In the genomic region with DNA sequence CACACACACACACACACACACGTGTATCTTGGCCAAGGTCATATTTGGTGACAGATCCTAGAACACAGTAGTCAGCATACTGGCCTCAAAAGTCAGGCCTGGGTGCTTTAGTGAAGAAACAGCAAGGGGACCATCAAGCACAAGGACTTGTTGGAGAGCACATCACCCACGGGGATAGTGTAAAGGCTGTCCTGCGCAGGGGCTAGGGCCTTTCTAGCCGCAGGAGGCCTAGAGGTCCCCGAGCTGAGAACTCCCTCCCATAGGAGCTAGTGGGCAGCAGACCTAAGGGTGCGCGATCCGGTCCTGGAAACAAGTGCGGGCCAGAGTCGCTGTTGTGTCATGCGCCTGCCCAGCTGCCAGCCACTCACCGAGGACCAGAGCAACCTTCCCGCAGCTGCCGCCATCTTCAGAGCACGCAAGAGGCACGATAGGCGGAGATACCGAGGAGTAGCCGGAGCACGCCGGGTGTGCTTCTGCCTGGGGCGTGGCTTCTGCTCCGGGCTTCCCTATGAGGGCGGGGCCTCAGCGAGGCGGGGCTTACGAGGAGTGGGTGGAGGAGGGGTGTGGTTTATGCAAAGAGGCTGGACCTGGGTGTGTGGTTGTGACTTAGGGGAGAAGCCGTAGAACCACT, we compare ENCODE assay signal across 7 mouse cellular contexts. TPM values are rescaled to one million over a fixed set of nuclear protein-coding genes. Genes with fewer than 3 reads are reported as not detected.
A peak's percentile ranks its signal among the peaks of the same experiment; 100 is the strongest.
DNase-seq lines count a peak whose midpoint lies in the region; ATAC-seq lines count a peak whose summit lies in the region.

A gene (minus strand): TSS at position 493 of the 631 bp plus-strand sequence.

- H3K4me1 ChIP-seq in intestine, embryonic 15.5 days (replicated peaks) = no peaks in the 10 kb centered on the region
- H3K4me1 ChIP-seq in midbrain, embryonic 10.5 days = peaks cover 29% of the 10 kb centered on the region

- H3K9ac ChIP-seq in intestine, embryonic 15.5 days = peak within 1 kb of the TSS; percentile 61

- peak within 1 kb of the TSS; percentile 68 for H3K4me2 ChIP-seq in intestine, embryonic 15.5 days (replicated peaks)

- intact Hi-C loops in gastrocnemius, postnatal 36 days (cut with DNase I) = no loop called here
- intact Hi-C loops in left cerebral cortex, postnatal 25 days (cut with DNase I) = no loop called here

- WGBS in intestine, embryonic 15.5 days = under 1% methylated on average over 28 of the region's 28 CpGs
- under 1% methylated on average over 28 of the region's 28 CpGs for WGBS in midbrain, embryonic 10.5 days

- no peaks in the 10 kb centered on the region for H3K9me3 ChIP-seq in intestine, embryonic 15.5 days
- no peaks in the 10 kb centered on the region for H3K9me3 ChIP-seq in midbrain, embryonic 10.5 days (replicated peaks)

- H3K27me3 ChIP-seq in intestine, embryonic 15.5 days (replicated peaks) = no peaks in the 10 kb centered on the region
- no peaks in the 10 kb centered on the region for H3K27me3 ChIP-seq in midbrain, embryonic 10.5 days (ENCODE audit: low read depth, poor library complexity, severe bottlenecking)

- DNase-seq in adrenal gland, adult 18-20 months (ENCODE audit: low spot score in 2 of 2) = peak; percentile 95 to 96
- DNase-seq in embryo, embryonic 11 days = peak; percentile 97
- peak; percentile 96 to 97 for DNase-seq in gastrocnemius, postnatal 36 days
- DNase-seq in left cerebral cortex, postnatal 25 days (ENCODE audit: low spot score in 2 of 2) = peak; percentile 92 to 97
- DNase-seq in midbrain, embryonic 10.5 days (ENCODE audit: low spot score) = peak; percentile 95
- DNase-seq in right cerebral cortex, postnatal 4 days = peak; percentile 83

- H3K27ac ChIP-seq in intestine, embryonic 15.5 days = peak within 1 kb of the TSS; percentile 79
- peak within 1 kb of the TSS; percentile 87 for H3K27ac ChIP-seq in midbrain, embryonic 10.5 days (replicated peaks)

- peak within 1 kb of the TSS; percentile 62 for H3K4me3 ChIP-seq in intestine, embryonic 15.5 days (replicated peaks)
- H3K4me3 ChIP-seq in midbrain, embryonic 10.5 days = peak within 1 kb of the TSS; percentile 67

- peaks cover 3% of the 10 kb centered on the region; the same call in 1 of the 2 replicates for H3K36me3 ChIP-seq in intestine, embryonic 15.5 days
- peaks cover 24% of the 10 kb centered on the region for H3K36me3 ChIP-seq in midbrain, embryonic 10.5 days

- peak; percentile 99 for ATAC-seq in intestine, embryonic 15.5 days

RNA-seq across cellular contexts. Expression of the gene that starts here (rescaled TPM):
- total RNA-seq in adrenal gland, adult 18-20 months (2021) = 100 to 1,000 TPM; 564 to 802 TPM
- total RNA-seq in gastrocnemius, postnatal 36 days (2021) = 100 to 1,000 TPM; 205 to 207 TPM
- 150 and 158 TPM in 2 replicates for polyA plus RNA-seq in intestine, embryonic 15.5 days (2015; fragmentation: Nextera tagmentation; extraction: Ambion mirVana)
- 10 to 100 TPM; 69.0 to 71.2 TPM for total RNA-seq in left cerebral cortex, postnatal 25 days (2021)
- 117 and 123 TPM in 2 replicates for polyA plus RNA-seq in midbrain, embryonic 10.5 days (2016; fragmentation: Nextera tagmentation; extraction: Ambion mirVana)

Comparison
In these comparisons a context has a peak if more than half of its experiments do, and no peak if none do; other contexts are left out.
1. Peak in every context shown above with its lines: DNase-seq, ATAC-seq, H3K4me3 ChIP-seq and H3K27ac ChIP-seq.